Mouse (Mus musculus) frontal cortex, adult 2 months (tissue): ENCODE measurements around the gene Pde10a. TPM values are rescaled to one million over a fixed set of nuclear protein-coding genes. Genes with fewer than 3 reads are reported as not detected.

ENCODE experiments used
- DNase-seq, 2 experiments: peaks; one replicate each; pipeline ENCODE4 v3.0.0; 2022; ENCODE audit warnings: low spot score in 1 of 2; ENCODE audit errors: extremely low spot score in 1 of 2
- polyA plus RNA-seq: library from polyadenylated mRNA; depleted of rRNA; stranded (reverse); fragments of >200 nt; gene quantifications from 2 replicates; pipeline ENCODE4 v1.2.3, GENCODE M21; 2012

Gene Pde10a
- polyA plus RNA-seq, 1 experiment = 31.8 TPM

- no peak for DNase-seq
These were observed 41.7 kb downstream of the Pde10a start, which contains the start of gene Gm17087 for GRCm38 (mm10) chr17:8566850-8567249. TSS of gene Gm17087 (minus strand) at chr17:8566950.

GRCm38 (mm10) chr17:8573542-8574260, 48.5 kb downstream of the Pde10a start:
- DNase-seq = no peak

- peak in 1 of 2 experiments; percentile 69 for DNase-seq
These were observed 55.2 kb downstream of the Pde10a start for GRCm38 (mm10) chr17:8580360-8580759.

- DNase-seq = peak in 1 of 2 experiments; percentile 54
These were observed 56.4 kb downstream of the Pde10a start for GRCm38 (mm10) chr17:8581579-8581978.

GRCm38 (mm10) chr17:8592427-8593277, 67.5 kb downstream of the Pde10a start:
- peak; percentile 22 to 89 for DNase-seq

GRCm38 (mm10) chr17:8597790-8598189, 72.6 kb downstream of the Pde10a start:
- DNase-seq = peak; percentile 62 to 86

GRCm38 (mm10) chr17:8602976-8603375, 77.8 kb downstream of the Pde10a start:
- DNase-seq = no peak

- DNase-seq = no peak
These were observed 80.7 kb downstream of the Pde10a start for GRCm38 (mm10) chr17:8605921-8606320.

- no peak for DNase-seq
These were observed 81.5 kb downstream of the Pde10a start for GRCm38 (mm10) chr17:8606695-8607094.

GRCm38 (mm10) chr17:8611916-8612315, 86.7 kb downstream of the Pde10a start:
- DNase-seq = no peak

GRCm38 (mm10) chr17:8613882-8614551, 88.8 kb downstream of the Pde10a start:
- DNase-seq = peak; percentile 72 to 97

GRCm38 (mm10) chr17:8620346-8620745, 95.2 kb downstream of the Pde10a start:
- DNase-seq = no peak

- DNase-seq = no peak
These were observed 95.9 kb downstream of the Pde10a start for GRCm38 (mm10) chr17:8621105-8621504.

- DNase-seq = no peak
These were observed 96.7 kb downstream of the Pde10a start for GRCm38 (mm10) chr17:8621906-8622305.

- DNase-seq = no peak
These were observed 101.2 kb downstream of the Pde10a start for GRCm38 (mm10) chr17:8626421-8626820.

GRCm38 (mm10) chr17:8631701-8632100, 106.5 kb downstream of the Pde10a start:
- no peak for DNase-seq

- DNase-seq = no peak
These were observed 108.4 kb downstream of the Pde10a start for GRCm38 (mm10) chr17:8633596-8633995.

GRCm38 (mm10) chr17:8634476-8634875, 109.3 kb downstream of the Pde10a start:
- DNase-seq = no peak

GRCm38 (mm10) chr17:8636231-8636630, 111.1 kb downstream of the Pde10a start:
- DNase-seq = no peak

- DNase-seq = no peak
These were observed 111.5 kb downstream of the Pde10a start for GRCm38 (mm10) chr17:8636691-8637090.

- DNase-seq = no peak
These were observed 112.0 kb downstream of the Pde10a start for GRCm38 (mm10) chr17:8637181-8637580.
